Mouse (Mus musculus) bone marrow macrophage, adult 2 months (primary cell): Measurements from ENCODE around the gene Msmo1.

Experiments
- CTCF ChIP-seq: IDR thresholded peaks from 2 replicates; pipeline ENCODE4 v1.5.1; 2012; ENCODE audit warnings: low read depth, mild to moderate bottlenecking, low read length, moderate library complexity
- POLR2A ChIP-seq: IDR thresholded peaks from 2 replicates; pipeline ENCODE4 v1.6.1; 2012; ENCODE audit warnings: mild to moderate bottlenecking, low read depth, low read length, borderline replicate concordance

DNA sequence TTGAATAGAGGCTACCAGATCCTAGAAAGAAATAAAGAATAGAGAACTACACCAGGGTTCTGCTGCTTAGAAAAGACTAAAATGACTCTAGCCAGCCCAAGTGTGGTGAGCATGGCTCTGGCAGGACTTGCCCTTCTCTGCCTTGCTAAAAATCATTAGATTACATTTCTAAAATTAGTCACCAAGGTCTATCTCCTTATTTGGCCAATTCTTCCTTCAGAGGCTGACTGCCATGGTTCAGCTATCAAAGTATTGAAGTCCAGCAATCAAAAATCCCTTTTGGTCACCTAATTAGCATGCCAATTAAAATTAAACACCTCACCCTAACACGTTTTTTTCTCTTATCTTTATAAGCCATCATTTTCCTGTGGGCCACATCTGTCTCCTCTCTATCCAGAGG, 22.0 kb downstream of the Msmo1 start:
- TF ChIP-seq CTCF = no peak
- no peak for TF ChIP-seq POLR2A
